Mouse (Mus musculus): Measurements from ENCODE around the gene Gins3.
"Not testable (repeated sequence)": the region's sequence is repeated elsewhere in the genome, so short reads cannot be mapped to it uniquely, and the experiment has no call there.

Gins3 gene

GRCm38 (mm10) chr8:95633262-95634062 lies at the start of gene Gins3:
TSS of gene Gins3 (plus strand) at chr8:95633453.
- in situ Hi-C loops (cut with MboI, MseI), result no loop called here

DNA sequence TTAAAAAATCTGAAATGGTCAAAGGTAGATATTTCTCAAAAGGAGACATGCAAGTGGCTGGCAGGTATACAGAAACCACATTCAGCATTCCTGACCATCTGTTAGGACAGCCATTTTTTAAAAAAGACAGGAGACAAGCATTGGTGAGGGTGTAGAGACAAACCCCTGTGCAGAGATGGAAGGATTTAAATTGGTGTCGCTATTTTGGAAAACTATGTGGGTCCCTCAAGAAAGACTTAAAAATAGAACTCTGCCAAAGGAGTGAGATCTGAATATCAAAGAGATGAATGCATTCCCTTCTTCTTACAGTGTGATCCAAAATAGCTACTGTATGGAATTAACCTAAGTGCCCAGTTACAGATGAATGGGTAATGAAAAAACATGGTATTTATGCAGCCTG lies 45.9 kb upstream of the Gins3 start:
- in situ Hi-C loops (cut with MboI, MseI), result no loop called here

DNA sequence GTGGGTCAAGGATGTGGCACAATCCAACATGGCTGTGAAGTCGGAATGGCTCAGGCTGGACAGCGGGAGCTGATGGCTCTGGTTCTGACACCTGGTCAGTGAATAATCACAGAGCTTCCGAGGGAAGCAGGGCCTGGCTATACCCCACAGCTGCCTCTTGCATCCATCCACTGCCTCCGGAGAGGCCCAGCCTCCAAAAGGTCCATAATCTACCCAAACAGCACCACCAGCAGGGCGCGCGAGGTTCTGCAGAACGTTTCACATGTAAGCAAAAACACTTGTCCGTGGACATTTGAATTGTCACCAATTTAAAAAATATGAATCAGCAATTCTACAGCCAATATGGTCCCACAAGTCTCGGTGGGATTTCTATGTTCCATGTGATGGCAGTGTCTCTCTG lies 44.0 kb upstream of the Gins3 start:
- in situ Hi-C loops (cut with MboI, MseI), result no loop called here

- in situ Hi-C loops (cut with MboI, MseI), result no loop called here
Measured at GRCm38 (mm10) chr8:95590539-95590938, 42.7 kb upstream of the Gins3 start.

GRCm38 (mm10) chr8:95592131-95592780 lies 41.0 kb upstream of the Gins3 start:
- in situ Hi-C loops (cut with MboI, MseI), result no loop called here

DNA sequence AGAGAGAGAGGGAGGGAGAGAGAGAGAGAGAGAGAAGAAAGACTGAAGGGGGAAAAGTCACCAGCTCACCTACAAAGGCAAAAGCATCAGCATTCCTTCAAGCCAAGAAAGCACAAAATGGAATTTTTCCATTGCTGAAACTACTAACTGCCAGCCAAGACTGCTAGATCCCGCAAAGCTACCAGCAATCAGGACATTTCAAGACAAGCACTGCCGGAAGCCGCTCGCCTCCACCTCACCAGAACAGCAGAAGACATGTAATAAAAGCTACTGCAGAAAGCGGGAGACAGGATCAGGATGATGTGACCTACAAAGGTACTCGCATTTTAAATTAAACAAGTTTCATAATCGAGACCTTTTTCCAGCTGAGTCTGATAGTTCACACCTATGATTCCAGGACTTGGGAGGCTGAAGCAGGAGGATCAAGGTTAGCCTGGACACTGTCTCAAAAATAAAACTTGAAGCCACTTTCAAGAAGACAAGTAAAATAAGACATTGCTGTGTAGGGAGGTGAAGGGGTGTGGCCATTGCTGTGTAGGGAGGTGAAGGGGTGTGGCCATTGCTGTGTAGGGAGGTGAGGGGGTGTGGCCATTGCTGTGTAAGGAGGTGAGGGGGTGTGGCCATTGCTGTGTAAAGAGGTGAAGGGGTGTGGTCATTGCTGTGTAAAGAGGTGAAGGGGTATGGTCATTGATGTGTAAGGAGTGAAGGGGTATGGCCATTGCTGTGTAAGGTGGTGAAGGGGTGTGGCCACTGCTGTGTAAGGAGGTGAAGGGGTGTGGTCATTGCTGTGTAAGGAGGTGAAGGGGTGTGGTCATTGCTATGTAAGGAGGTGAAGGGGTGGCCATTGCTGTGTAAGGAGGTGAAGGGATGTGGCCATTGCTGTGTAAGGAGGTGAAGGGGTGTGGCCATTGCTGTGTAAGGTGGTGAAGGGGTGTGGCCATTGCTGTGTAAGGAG lies 39.5 kb upstream of the Gins3 start:
- in situ Hi-C loops (cut with MboI, MseI), result no loop called here

DNA sequence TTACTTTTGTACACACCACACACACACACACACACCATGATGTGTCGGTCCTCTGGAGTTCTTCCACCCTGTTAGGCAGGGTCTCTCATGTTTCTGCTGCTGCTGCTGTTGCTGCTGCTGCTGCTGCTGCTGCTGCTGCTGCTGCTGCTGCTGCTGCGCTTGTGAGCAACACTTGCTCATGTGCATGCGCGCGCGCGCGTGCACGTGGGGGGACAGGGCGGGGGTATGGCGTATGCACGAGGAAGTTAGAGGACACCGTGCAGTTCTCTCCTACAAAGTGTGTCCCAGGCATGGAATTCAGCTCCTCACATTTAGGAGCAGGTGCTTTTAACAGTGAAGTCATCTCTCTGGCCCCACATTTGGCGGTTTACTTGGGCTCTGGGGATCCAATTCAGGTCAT lies 38.1 kb upstream of the Gins3 start:
- in situ Hi-C loops (cut with MboI, MseI), result loop anchor here (5.0 kb wide), 1 partner anchor 102 kb away; no protein-coding TSS in a partner anchor

DNA sequence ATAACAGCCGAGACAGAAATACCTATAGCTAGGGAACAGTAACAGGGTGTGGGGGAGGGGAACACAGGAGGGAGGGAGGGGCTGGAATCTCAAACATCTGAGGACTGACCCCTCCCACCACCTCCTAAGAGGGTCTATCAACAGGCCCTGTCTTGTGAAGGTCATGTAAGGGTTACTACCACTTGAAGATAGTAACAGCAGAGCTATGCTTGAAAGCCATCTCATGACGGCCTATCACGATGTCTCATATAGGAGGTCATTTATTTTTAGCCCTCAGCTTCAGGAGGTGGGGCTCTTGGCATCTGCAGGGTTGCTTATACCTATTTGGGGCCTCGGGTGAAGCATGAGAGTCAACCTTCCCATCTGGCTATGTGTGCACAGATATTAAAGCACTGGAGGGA lies 36.4 kb upstream of the Gins3 start:
- in situ Hi-C loops (cut with MboI, MseI), result loop anchor here (5.0 kb wide), 1 partner anchor 100 kb away; no protein-coding TSS in a partner anchor

DNA sequence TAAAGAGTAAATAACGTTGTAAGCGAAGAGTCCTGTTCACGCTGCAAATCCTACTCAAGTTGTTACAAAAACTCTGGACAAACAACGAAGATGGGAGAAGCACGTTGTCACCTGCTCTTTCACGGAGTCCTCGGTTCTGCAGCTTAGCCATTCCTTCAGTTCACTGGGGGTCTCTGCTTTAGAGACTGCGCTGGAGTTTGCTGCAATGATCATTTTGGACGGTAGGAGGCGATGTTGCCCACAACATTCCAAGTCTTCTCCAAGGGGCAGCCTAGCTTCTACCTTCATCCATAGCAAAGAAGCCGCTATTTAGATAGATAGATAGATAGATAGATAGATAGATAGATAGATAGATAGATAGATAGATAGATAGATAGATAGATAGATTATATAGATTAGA lies 33.4 kb upstream of the Gins3 start:
- in situ Hi-C loops (cut with MboI, MseI), result loop anchor here (5.0 kb wide), 1 partner anchor 97 kb away; no protein-coding TSS in a partner anchor

DNA sequence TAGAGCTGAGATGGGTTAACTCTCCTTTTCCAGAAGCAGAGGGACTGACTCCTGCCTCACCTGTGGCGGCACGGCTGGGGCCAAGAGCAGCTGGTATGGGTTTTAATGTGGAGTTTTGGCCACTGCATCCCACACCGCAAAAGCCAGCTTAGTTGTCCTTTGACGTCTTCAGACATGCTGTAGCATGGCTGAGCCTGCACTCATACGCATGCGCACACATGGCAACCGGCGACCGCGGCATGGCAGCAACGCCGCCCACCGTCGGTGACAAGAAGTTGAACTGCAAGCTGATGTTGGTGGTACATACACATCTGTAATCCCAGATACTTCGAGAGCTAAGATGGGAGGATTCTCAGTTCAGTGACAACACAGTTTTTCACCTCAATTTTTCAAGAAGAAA lies 31.9 kb upstream of the Gins3 start:
- in situ Hi-C loops (cut with MboI, MseI), result no loop called here

- in situ Hi-C loops (cut with MboI, MseI), result no loop called here
Measured at GRCm38 (mm10) chr8:95602168-95602567, 31.1 kb upstream of the Gins3 start.

GRCm38 (mm10) chr8:95606509-95606908 lies 26.7 kb upstream of the Gins3 start:
- in situ Hi-C loops (cut with MboI, MseI), result not testable (repeated sequence)

- in situ Hi-C loops (cut with MboI, MseI), result no loop called here
Measured at GRCm38 (mm10) chr8:95607210-95607609, 26.0 kb upstream of the Gins3 start.

GRCm38 (mm10) chr8:95609406-95609805 lies 23.8 kb upstream of the Gins3 start:
- in situ Hi-C loops (cut with MboI, MseI), result no loop called here

DNA sequence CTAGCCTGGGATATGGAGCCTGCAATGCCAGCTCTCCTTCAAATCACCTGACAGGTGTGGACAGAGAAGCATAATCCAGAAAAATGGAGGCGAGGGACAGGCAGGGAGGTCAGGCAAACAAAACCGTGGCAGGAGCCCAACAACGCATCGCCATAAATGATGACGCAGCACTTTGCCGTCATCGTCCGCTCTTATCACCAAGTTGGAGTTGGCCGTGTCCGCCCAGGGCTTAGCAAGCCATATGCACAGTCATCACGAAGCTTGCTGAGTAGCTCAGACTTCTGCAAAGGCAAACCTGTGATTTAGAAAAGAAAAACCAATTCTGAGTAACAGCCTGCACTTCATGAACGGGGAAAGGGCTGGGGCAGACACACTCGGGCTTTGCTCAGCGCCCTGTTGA lies 22.5 kb upstream of the Gins3 start:
- in situ Hi-C loops (cut with MboI, MseI), result no loop called here

DNA sequence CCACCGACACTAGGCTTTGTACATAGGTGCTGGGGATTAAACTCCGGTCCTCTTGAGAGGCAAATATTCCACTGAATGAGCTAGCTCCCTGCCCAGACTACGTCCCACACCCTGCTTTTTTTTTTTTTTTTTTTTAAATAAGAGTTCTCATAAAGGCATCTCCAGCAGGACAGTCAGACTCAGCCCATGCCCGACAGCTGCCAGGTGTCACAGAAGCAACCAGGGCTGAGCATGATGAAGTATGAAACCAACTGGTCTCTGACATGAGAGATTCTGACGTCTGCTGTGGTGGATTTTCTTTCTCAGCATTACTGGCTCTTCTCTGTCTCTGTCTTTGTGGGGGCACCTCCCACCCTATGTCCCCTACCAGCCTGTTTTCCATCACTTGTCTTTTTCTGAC lies 21.5 kb upstream of the Gins3 start:
- in situ Hi-C loops (cut with MboI, MseI), result no loop called here

DNA sequence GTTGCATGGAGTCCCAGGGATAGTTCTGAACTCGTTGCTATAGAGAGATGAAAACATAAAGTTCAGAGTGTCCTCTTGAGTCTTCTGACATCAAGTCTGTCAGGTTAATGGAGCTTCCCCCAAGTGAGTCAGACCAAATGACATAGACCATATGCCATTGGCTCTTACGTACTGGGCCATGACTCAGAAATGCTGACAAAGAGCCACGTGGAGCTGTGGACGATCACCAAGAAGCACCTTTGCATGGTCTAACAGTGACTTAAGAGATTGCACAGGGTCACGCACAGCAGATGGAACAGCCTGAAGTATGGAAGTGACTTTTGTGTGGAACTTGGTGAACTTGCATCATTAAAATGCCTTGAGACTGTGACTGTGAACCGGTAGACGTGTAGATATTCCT lies 16.9 kb upstream of the Gins3 start:
- in situ Hi-C loops (cut with MboI, MseI), result no loop called here

GRCm38 (mm10) chr8:95620046-95620445 lies 13.2 kb upstream of the Gins3 start:
- in situ Hi-C loops (cut with MboI, MseI), result no loop called here

- in situ Hi-C loops (cut with MboI, MseI), result loop anchor here (5.0 kb wide), 1 partner anchor 57 kb away; no protein-coding TSS in a partner anchor
Measured at GRCm38 (mm10) chr8:95624833-95625232, 8.4 kb upstream of the Gins3 start.

- in situ Hi-C loops (cut with MboI, MseI), result no loop called here
Measured at GRCm38 (mm10) chr8:95632840-95633239, 413 bp upstream of the Gins3 start.

DNA sequence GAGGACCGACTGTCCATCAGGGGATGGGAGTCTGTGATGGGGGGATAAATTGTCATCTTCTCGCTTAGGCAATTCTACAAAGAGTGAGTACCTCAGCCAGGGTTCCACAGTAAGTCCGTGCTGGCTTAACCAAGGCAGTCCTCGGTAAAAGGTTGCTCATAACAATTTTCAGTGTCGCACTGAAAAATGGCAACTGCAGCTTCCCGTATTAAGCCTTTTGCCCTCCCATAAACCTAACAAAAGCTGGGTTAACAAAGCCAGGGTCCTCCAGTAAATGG lies 749 bp downstream of the Gins3 start:
- in situ Hi-C loops (cut with MboI, MseI), result no loop called here

GRCm38 (mm10) chr8:95644942-95645341 lies 11.7 kb downstream of the Gins3 start:
- in situ Hi-C loops (cut with MboI, MseI), result no loop called here

Measured in regulatory T cell (primary cell).